9 mouse cellular contexts compared by ENCODE assay signal in the genomic region with DNA sequence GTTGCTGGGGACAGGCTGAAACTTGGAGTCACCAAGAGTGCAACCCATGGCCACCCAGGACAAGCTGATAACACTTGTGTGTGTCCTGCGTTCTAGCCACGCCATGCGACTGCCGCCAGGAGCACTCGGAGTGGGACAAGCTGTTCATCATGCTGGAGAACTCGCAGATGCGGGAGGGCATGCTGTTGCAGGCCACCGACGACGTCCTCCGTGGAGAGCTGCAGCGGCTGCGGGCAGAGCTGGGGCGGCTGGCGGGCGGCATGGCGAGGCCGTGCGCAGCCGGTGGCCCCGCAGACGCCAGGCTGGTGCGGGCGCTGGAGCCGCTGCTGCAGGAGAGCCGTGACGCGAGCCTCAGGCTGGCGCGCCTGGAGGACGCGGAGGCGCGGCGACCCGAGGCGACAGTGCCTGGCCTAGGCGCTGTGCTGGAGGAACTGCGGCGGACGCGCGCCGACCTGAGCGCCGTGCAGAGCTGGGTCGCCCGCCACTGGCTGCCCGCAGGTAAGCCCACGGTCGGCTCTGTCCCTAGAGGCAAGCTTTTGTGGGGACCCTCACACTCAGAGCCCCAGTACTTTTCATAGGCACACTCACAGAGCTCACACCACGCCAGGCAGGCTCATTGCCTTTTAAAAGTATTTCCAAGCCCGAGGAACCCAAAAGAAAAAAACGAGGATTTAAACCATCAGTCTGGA. TPM values are rescaled to one million over a fixed set of nuclear protein-coding genes. Genes with fewer than 3 reads are reported as not detected.
DNase-seq lines count a peak whose midpoint lies in the region; ATAC-seq lines count a peak whose summit lies in the region.
"Had no signal": no experiment of that assay in that cellular context is flagged by ENCODE, and none has a peak within 500 bp of the region (broad histone marks: within the 10 kb centered on the region; RNA-seq: fewer than 3 reads in every experiment).

No protein-coding gene starts in this region.

- H3K36me3 ChIP-seq in forebrain, embryonic 14.5 days (ENCODE audit: control insufficient read depth, insufficient read depth, low read length) = 0 out of 2 replicates have a peak, but pooled peaks cover 5% of the 10 kb centered on the region
- H3K36me3 ChIP-seq in hindbrain, embryonic 10.5 days = peaks cover 11% of the 10 kb centered on the region
- H3K36me3 ChIP-seq in midbrain, embryonic 10.5 days = peaks cover 5% of the 10 kb centered on the region

- H3K27me3 ChIP-seq in forebrain, embryonic 14.5 days (replicated peaks; ENCODE audit: control insufficient read depth, insufficient read depth, low read length) = no peaks in the 10 kb centered on the region
- peaks cover 26% of the 10 kb centered on the region for H3K27me3 ChIP-seq in hindbrain, embryonic 10.5 days (ENCODE audit: insufficient read depth, poor library complexity, severe bottlenecking)
- H3K27me3 ChIP-seq in midbrain, embryonic 10.5 days (ENCODE audit: low read depth, poor library complexity, severe bottlenecking) = peaks cover 64% of the 10 kb centered on the region

- peak; percentile 88 for ATAC-seq in forebrain, embryonic 14.5 days
- no peak for ATAC-seq in monocyte, adult 5-6 weeks (replicated peaks; ENCODE audit: insufficient number of reproducible peaks, low FRiP score, low TSS enrichment, poor library complexity, severe bottlenecking)

- H3K9me3 ChIP-seq in forebrain, embryonic 14.5 days (replicated peaks; ENCODE audit: control insufficient read depth, low read length) = no peaks in the 10 kb centered on the region
- no peaks in the 10 kb centered on the region for H3K9me3 ChIP-seq in hindbrain, embryonic 10.5 days
- no peaks in the 10 kb centered on the region for H3K9me3 ChIP-seq in midbrain, embryonic 10.5 days (replicated peaks)

- DNase-seq in 3T3-L1 (ENCODE audit: low read depth, low spot score) = peak; percentile 48
- peak; percentile 29 to 32 for DNase-seq in adrenal gland, adult 18-20 months (ENCODE audit: low spot score in 2 of 2)
- DNase-seq in forebrain, embryonic 14.5 days (ENCODE audit: low spot score) = peak; percentile 73
- peak; percentile 70 for DNase-seq in hindbrain, embryonic 10.5 days (ENCODE audit: low spot score)
- peak; percentile 15 to 18 for DNase-seq in left cerebral cortex, adult 8-10 months (ENCODE audit: low spot score in 2 of 2)
- DNase-seq in midbrain, embryonic 10.5 days (ENCODE audit: low spot score) = peak; percentile 69
- peak; percentile 59 for DNase-seq in skeletal muscle tissue, adult 2 months (ENCODE audit: low read depth, low spot score)

- no peaks in the 10 kb centered on the region for H3K4me1 ChIP-seq in forebrain, embryonic 14.5 days (ENCODE audit: control insufficient read depth, insufficient read depth, low read length)
- H3K4me1 ChIP-seq in hindbrain, embryonic 10.5 days (replicated peaks) = peaks cover 34% of the 10 kb centered on the region
- peaks cover 31% of the 10 kb centered on the region for H3K4me1 ChIP-seq in midbrain, embryonic 10.5 days

- WGBS in forebrain, embryonic 14.5 days = under 1% methylated on average over 54 of the region's 54 CpGs
- under 1% methylated on average over 54 of the region's 54 CpGs for WGBS in hindbrain, embryonic 10.5 days
- WGBS in midbrain, embryonic 10.5 days = under 1% methylated on average over 54 of the region's 54 CpGs

- peak overlapping the region; percentile 61 for H3K27ac ChIP-seq in forebrain, embryonic 14.5 days (ENCODE audit: low read depth, low read length)
- peak overlapping the region; percentile 92 for H3K27ac ChIP-seq in hindbrain, embryonic 10.5 days
- H3K27ac ChIP-seq in midbrain, embryonic 10.5 days (replicated peaks) = peak overlapping the region; percentile 88

- peak overlapping the region; percentile 89 for H3K4me2 ChIP-seq in forebrain, embryonic 14.5 days (ENCODE audit: low read length)

- H3K4me3 ChIP-seq in forebrain, embryonic 14.5 days (ENCODE audit: low read depth, low read length) = peak overlapping the region; percentile 63
- H3K4me3 ChIP-seq in hindbrain, embryonic 10.5 days = peak overlapping the region; percentile 71
- H3K4me3 ChIP-seq in midbrain, embryonic 10.5 days = peak overlapping the region; percentile 74

- H3K9ac ChIP-seq in forebrain, embryonic 14.5 days (ENCODE audit: low read length) = peak overlapping the region; percentile 77

RNA-seq across cellular contexts. Expression of a gene that starts 1.0 kb away (rescaled TPM):
- under 1 TPM in 1 of 2 experiments, not detected in 1; 0.70 TPM for total RNA-seq in adrenal gland, adult 18-20 months (2021)
- 12.9 and 14.0 TPM in 2 replicates for polyA plus RNA-seq in forebrain, embryonic 14.5 days (2014; fragmentation: Nextera tagmentation; extraction: Ambion mirVana)
- polyA plus RNA-seq in hindbrain, embryonic 10.5 days (2016; fragmentation: Nextera tagmentation; extraction: Ambion mirVana) = 24.6 and 32.6 TPM in 2 replicates
- total RNA-seq in left cerebral cortex, adult 8-10 months (2022) = under 1 TPM; 0.20 to 0.73 (median 0.45) TPM
- 20.1 and 21.3 TPM in 2 replicates for polyA plus RNA-seq in midbrain, embryonic 10.5 days (2016; fragmentation: Nextera tagmentation; extraction: Ambion mirVana)
- total RNA-seq in monocyte, adult 5-6 weeks (2017) = not detected in 3 replicates
- total RNA-seq: neutrophil, adult 5-6 weeks had no signal

Comparison
In these comparisons a context has a peak if more than half of its experiments do, and no peak if none do; other contexts are left out.
1. DNase-seq: peak in every context shown above with its lines; median percentile 73 in forebrain, embryonic 14.5 days; 70 in hindbrain, embryonic 10.5 days; 69 in midbrain, embryonic 10.5 days; 59 in skeletal muscle tissue, adult 2 months; 48 in 3T3-L1; 30 in adrenal gland, adult 18-20 months; 16 in left cerebral cortex, adult 8-10 months.